Mouse (Mus musculus) lung, embryonic 14.5 days (tissue): ENCODE results near the gene Chil1. TPM values are rescaled to one million over a fixed set of nuclear protein-coding genes. Genes with fewer than 3 reads are reported as not detected.
A peak's percentile ranks its signal among the peaks of the same experiment; 100 is the strongest.

Experiments
- ATAC-seq: fragments of 200-750 bp; cut with Nextera tagmentation; 2 replicates; pipeline ENCODE4 v1.8.0; 2017; ENCODE audit warnings: mild to moderate bottlenecking, moderate TSS enrichment, moderate library complexity; ENCODE audit not compliant: insufficient read depth
- DNase-seq: peaks from one replicate; pipeline ENCODE4 v3.0.0-alpha.2; 2015
- H3K27ac ChIP-seq: fragments of 300-500 bp; sonication (generic); 2 replicates; pipeline ENCODE4 v1.5.1; 2014; ENCODE audit warnings: low read depth, mild to moderate bottlenecking, moderate library complexity
- H3K27me3 ChIP-seq: fragments of 300-500 bp; sonication (generic); 2 replicates; pipeline ENCODE4 v1.6.1; 2014; ENCODE audit warnings: low read length, control low read depth; ENCODE audit not compliant: insufficient read depth
- H3K36me3 ChIP-seq: fragments of 300-500 bp; sonication (generic); 2 replicates; pipeline ENCODE4 v1.6.1; 2014; ENCODE audit warnings: control low read depth; ENCODE audit not compliant: insufficient read depth
- H3K4me1 ChIP-seq: fragments of 300-500 bp; sonication (generic); 2 replicates; pipeline ENCODE4 v1.6.1; 2014; ENCODE audit warnings: antibody characterized with exemption, control low read depth; ENCODE audit not compliant: insufficient read depth
- H3K4me2 ChIP-seq: fragments of 300-500 bp; sonication (generic); 2 replicates; pipeline ENCODE4 v1.6.1; 2014; ENCODE audit warnings: mild to moderate bottlenecking
- H3K4me3 ChIP-seq: fragments of 300-500 bp; sonication (generic); 2 replicates; pipeline ENCODE4 v1.5.1; 2014; ENCODE audit warnings: low read depth, low read length
- H3K9ac ChIP-seq: fragments of 300-500 bp; sonication (generic); 2 replicates; pipeline ENCODE4 v1.6.1; 2014
- H3K9me3 ChIP-seq: fragments of 300-500 bp; sonication (generic); 2 replicates; pipeline ENCODE4 v1.6.1; 2016; ENCODE audit warnings: low read depth, low read length, control low read depth
- CTCF ChIP-seq: IDR thresholded peaks from 2 replicates; pipeline ENCODE4 v1.5.1; 2016; ENCODE audit warnings: antibody characterized with exemption, low read depth
- WGBS: fragments of 180-500 bp; shearing (Covaris S2); extraction: QIAGEN DNeasy Blood & Tissue Kit; methylation state at CpG from one replicate; pipeline ENCODE4 v1.1.7; 2014; 5-methylcytosine and 5-hydroxymethylcytosine counted together
- polyA plus RNA-seq: library from polyadenylated mRNA; unstranded; fragments of >200 nt; fragmentation: Nextera tagmentation; extraction: Ambion mirVana; gene quantifications from 2 replicates; pipeline ENCODE4 v1.2.1, GENCODE M21; 2014

Chil1 gene
- polyA plus RNA-seq, 1 experiment from 2014 or later, result not detected

GRCm38 (mm10) chr1:134193126-134193525, 11.2 kb downstream of the Chil1 start, which contains the start of gene Mybph:
Gene Mybph (plus strand): TSS chr1:134193448.
- no peak for DNase-seq
- Histone ChIP-seq H3K27me3 (no peaks in the 10 kb centered on the region), H3K27ac (no peak within 1 kb of the TSS), H3K9ac (no peak within 1 kb of the TSS), H3K4me2 (no peak within 1 kb of the TSS), H3K4me3 (no peak within 1 kb of the TSS), H3K9me3 (no peaks in the 10 kb centered on the region), H3K36me3 (no peaks in the 10 kb centered on the region), H3K4me1 (peaks cover 5% of the 10 kb centered on the region; the same call in 1 of the 2 replicates)
- no peak for ATAC-seq
- WGBS, result 50% methylated on average over 1 of the region's 1 CpGs
- no peak for TF ChIP-seq CTCF

GRCm38 (mm10) chr1:134193674-134194197, 11.8 kb downstream of the Chil1 start:
- no peaks in the 10 kb centered on the region for H3K9me3 ChIP-seq
- no peak overlapping the region for H3K27ac ChIP-seq
- H3K4me3 ChIP-seq, result no peak overlapping the region
- no peak overlapping the region for H3K9ac ChIP-seq
- ATAC-seq, result no peak
- WGBS, result 44% methylated on average over 7 of the region's 7 CpGs
- DNase-seq, result no peak
- H3K4me1 ChIP-seq, result peaks cover 5% of the 10 kb centered on the region; the same call in 1 of the 2 replicates
- no peaks in the 10 kb centered on the region for H3K36me3 ChIP-seq
- H3K27me3 ChIP-seq, result no peaks in the 10 kb centered on the region
- H3K4me2 ChIP-seq, result no peak overlapping the region
- TF ChIP-seq CTCF, result no peak

GRCm38 (mm10) chr1:134194298-134195022, 12.5 kb downstream of the Chil1 start:
- ATAC-seq, result no peak
- 61% methylated on average over 16 of the region's 16 CpGs for WGBS
- TF ChIP-seq CTCF, result no peak

GRCm38 (mm10) chr1:134195117-134195516, 13.1 kb downstream of the Chil1 start:
- no peaks in the 10 kb centered on the region for H3K36me3 ChIP-seq
- H3K4me1 ChIP-seq, result peaks cover 5% of the 10 kb centered on the region; the same call in 1 of the 2 replicates
- H3K4me2 ChIP-seq, result no peak overlapping the region
- H3K27ac ChIP-seq, result no peak overlapping the region
- 13% methylated on average over 2 of the region's 2 CpGs for WGBS
- no peak for TF ChIP-seq CTCF
- H3K9me3 ChIP-seq, result no peaks in the 10 kb centered on the region
- no peak overlapping the region for H3K4me3 ChIP-seq
- no peak for ATAC-seq
- DNase-seq, result no peak
- H3K9ac ChIP-seq, result no peak overlapping the region
- no peaks in the 10 kb centered on the region for H3K27me3 ChIP-seq

More at GRCm38 (mm10) chr1:134194298-134195022, 12.5 kb downstream of the Chil1 start:
- no peaks in the 10 kb centered on the region for H3K36me3 ChIP-seq
- no peak overlapping the region for H3K4me3 ChIP-seq
- H3K27me3 ChIP-seq, result no peaks in the 10 kb centered on the region
- H3K9ac ChIP-seq, result no peak overlapping the region
- H3K9me3 ChIP-seq, result no peaks in the 10 kb centered on the region
- H3K4me2 ChIP-seq, result no peak overlapping the region
- H3K27ac ChIP-seq, result no peak overlapping the region
- DNase-seq, result no peak
- peaks cover 5% of the 10 kb centered on the region; the same call in 1 of the 2 replicates for H3K4me1 ChIP-seq

- DNase-seq (peak; percentile 7), ATAC-seq (peak; percentile 18; the same call in 1 of the 2 replicates)
- H3K4me2 ChIP-seq, result no peak overlapping the region
- peaks cover 5% of the 10 kb centered on the region; the same call in 1 of the 2 replicates for H3K4me1 ChIP-seq
- H3K27ac ChIP-seq, result no peak overlapping the region; the same call in 1 of the 2 replicates
- H3K9ac ChIP-seq, result no peak overlapping the region
- H3K27me3 ChIP-seq, result no peaks in the 10 kb centered on the region
- WGBS, result 25% methylated on average over 3 of the region's 3 CpGs
- TF ChIP-seq CTCF, result no peak
- no peaks in the 10 kb centered on the region for H3K9me3 ChIP-seq
- no peak overlapping the region for H3K4me3 ChIP-seq
- H3K36me3 ChIP-seq, result no peaks in the 10 kb centered on the region
Measured at GRCm38 (mm10) chr1:134195571-134195970, 13.6 kb downstream of the Chil1 start.

GRCm38 (mm10) chr1:134195979-134196378, 14.0 kb downstream of the Chil1 start:
- WGBS, result 26% methylated on average over 4 of the region's 4 CpGs
- no peak for TF ChIP-seq CTCF
- Histone ChIP-seq H3K4me2 (no peak overlapping the region), H3K9ac (no peak overlapping the region), H3K36me3 (no peaks in the 10 kb centered on the region), H3K9me3 (no peaks in the 10 kb centered on the region), H3K4me3 (no peak overlapping the region), H3K27ac (no peak overlapping the region; the same call in 1 of the 2 replicates), H3K4me1 (peaks cover 5% of the 10 kb centered on the region; the same call in 1 of the 2 replicates), H3K27me3 (no peaks in the 10 kb centered on the region)
- peak; percentile 59; the same call in 1 of the 2 replicates for ATAC-seq
- DNase-seq, result no peak

- TF ChIP-seq CTCF, result peak; percentile 71
- Histone ChIP-seq H3K4me1 (peaks cover 5% of the 10 kb centered on the region; the same call in 1 of the 2 replicates), H3K27ac (no peak overlapping the region), H3K9ac (no peak overlapping the region), H3K36me3 (no peaks in the 10 kb centered on the region), H3K9me3 (no peaks in the 10 kb centered on the region), H3K4me3 (no peak overlapping the region), H3K27me3 (no peaks in the 10 kb centered on the region), H3K4me2 (no peak overlapping the region)
- peak; percentile 46 for DNase-seq
- ATAC-seq, result no peak
- 61% methylated on average over 4 of the region's 4 CpGs for WGBS
Measured at GRCm38 (mm10) chr1:134196386-134196785, 14.4 kb downstream of the Chil1 start.
